Mouse (Mus musculus) limb, embryonic 14.5 days (tissue): Measurements from ENCODE around the gene Gm45623. TPM values are rescaled to one million over a fixed set of nuclear protein-coding genes. Genes with fewer than 3 reads are reported as not detected.

Experiments
- ATAC-seq: fragments of 200-750 bp; cut with Nextera tagmentation; 2 replicates; pipeline ENCODE4 v1.8.0; 2017; ENCODE audit warnings: low read depth, moderate number of reproducible peaks, moderate TSS enrichment; ENCODE audit not compliant: low FRiP score
- DNase-seq: peaks from one replicate; pipeline ENCODE4 v3.0.0-alpha.2; 2015; ENCODE audit warnings: low spot score
- H3K27ac ChIP-seq: fragments of 300-500 bp; sonication (generic); replicated peaks from 2 replicates; pipeline ENCODE4 v1.5.1; 2014; ENCODE audit warnings: low read depth, mild to moderate bottlenecking, low read length, moderate library complexity, mixed read lengths
- H3K27me3 ChIP-seq: fragments of 300-500 bp; sonication (generic); 2 replicates; pipeline ENCODE4 v1.6.1; 2014; ENCODE audit warnings: low read length, mixed read lengths; ENCODE audit not compliant: control insufficient read depth, insufficient read depth
- H3K36me3 ChIP-seq: fragments of 300-500 bp; sonication (generic); 2 replicates; pipeline ENCODE4 v1.6.1; 2014; ENCODE audit warnings: mild to moderate bottlenecking, low read length, moderate library complexity, mixed read lengths; ENCODE audit not compliant: control insufficient read depth, insufficient read depth
- H3K4me1 ChIP-seq: fragments of 300-500 bp; sonication (generic); 2 replicates; pipeline ENCODE4 v1.6.1; 2014; ENCODE audit warnings: antibody characterized with exemption, low read length, mixed read lengths; ENCODE audit not compliant: control insufficient read depth, insufficient read depth
- H3K4me2 ChIP-seq: fragments of 300-500 bp; sonication (generic); replicated peaks from 2 replicates; pipeline ENCODE4 v1.6.1; 2014; ENCODE audit warnings: low read depth, mild to moderate bottlenecking, low read length, moderate library complexity; ENCODE audit not compliant: severe bottlenecking
- H3K4me3 ChIP-seq: fragments of 300-500 bp; sonication (generic); replicated peaks from 2 replicates; pipeline ENCODE4 v1.5.1; 2014; ENCODE audit warnings: low read length
- H3K9ac ChIP-seq: fragments of 300-500 bp; sonication (generic); 2 replicates; pipeline ENCODE4 v1.6.1; 2014; ENCODE audit warnings: mild to moderate bottlenecking, low read depth, low read length, moderate library complexity; ENCODE audit not compliant: severe bottlenecking
- H3K9me3 ChIP-seq: fragments of 300-500 bp; sonication (generic); 2 replicates; pipeline ENCODE4 v1.6.1; 2016; ENCODE audit warnings: low read length; ENCODE audit not compliant: control insufficient read depth
- POLR2A ChIP-seq: fragments of 200-500 bp; IDR thresholded peaks from 2 replicates; pipeline ENCODE4 v1.8.0; 2012; ENCODE audit warnings: inconsistent platforms, mild to moderate bottlenecking, moderate library complexity, borderline replicate concordance; ENCODE audit not compliant: insufficient read depth, insufficient read length; ENCODE audit errors: extremely low read depth
- WGBS: fragments of 180-500 bp; shearing (Covaris S2); extraction: QIAGEN DNeasy Blood & Tissue Kit; methylation state at CpG from one replicate; pipeline ENCODE4 v1.1.7; 2014; 5-methylcytosine and 5-hydroxymethylcytosine counted together
- polyA plus RNA-seq, 2 experiments: library from polyadenylated mRNA; depleted of rRNA in 1 of 2; stranded (reverse) in 1 of 2; unstranded in 1 of 2; fragments of >200 nt; fragmentation: Nextera tagmentation in 1 of 2; extraction: Ambion mirVana in 1 of 2; gene quantifications; 2 replicates each; pipeline versions ENCODE4 v1.2.1 to v1.2.3; 2012 to 2014

The Gm45623 gene
- polyA plus RNA-seq, 2 experiments = 0.69 to 1.0 TPM

GRCm38 (mm10) chr13:56766211-56766610, 12.6 kb upstream of the Gm45623 start:
- Histone ChIP-seq H3K27ac (no peak overlapping the region), H3K4me1 (peaks cover 17% of the 10 kb centered on the region)

DNA sequence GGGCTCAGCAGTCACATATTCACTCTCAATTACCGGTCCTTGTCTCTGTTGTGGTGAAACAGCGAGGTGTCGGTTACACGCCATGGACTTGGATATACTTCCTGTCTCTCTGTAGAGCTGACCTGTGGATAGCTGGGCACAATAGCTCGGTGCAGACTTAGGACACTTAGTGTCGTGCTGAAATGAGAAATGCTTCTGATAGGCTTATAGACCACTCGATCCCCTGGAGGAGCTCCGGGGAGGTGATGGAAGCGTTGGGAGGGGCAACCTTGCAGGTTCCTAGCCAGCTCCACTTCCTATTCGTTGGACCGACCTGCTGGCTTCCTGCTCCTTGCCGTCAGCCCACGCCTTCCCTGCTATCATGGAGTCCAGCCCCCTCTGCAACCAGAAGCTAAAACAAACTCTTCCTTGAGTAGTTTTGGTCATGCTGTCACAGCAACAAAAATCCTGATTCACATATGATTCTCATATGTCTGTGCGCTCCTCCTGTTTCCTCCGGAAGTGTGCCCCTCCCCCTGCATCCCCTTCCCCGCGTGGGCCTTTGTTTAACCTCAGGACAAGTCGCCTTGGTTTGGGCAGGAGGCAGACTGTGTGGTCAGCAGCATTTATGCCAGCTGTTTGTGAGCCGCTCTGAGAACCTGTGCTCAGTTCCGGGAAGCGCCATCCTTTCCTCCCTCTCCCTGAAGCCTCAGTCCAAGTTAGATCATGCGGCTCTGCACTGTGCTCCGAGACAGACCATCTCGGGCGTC, 11.8 kb upstream of the Gm45623 start:
- DNase-seq (no peak), ATAC-seq (no peak)

More at GRCm38 (mm10) chr13:56766211-56766610, 12.6 kb upstream of the Gm45623 start:
- Histone ChIP-seq H3K27me3 (no peaks in the 10 kb centered on the region; the same call in 1 of the 2 replicates), H3K36me3 (no peaks in the 10 kb centered on the region), H3K9me3 (no peaks in the 10 kb centered on the region), H3K9ac (0 out of 2 replicates have a peak overlapping the region, but pooled peaks have one; percentile 12), H3K4me3 (no peak overlapping the region), H3K4me2 (no peak overlapping the region)
- WGBS = 20% methylated on average over 5 of the region's 5 CpGs
- DNase-seq = no peak
- no peak for ATAC-seq
- TF ChIP-seq POLR2A = no peak

DNA sequence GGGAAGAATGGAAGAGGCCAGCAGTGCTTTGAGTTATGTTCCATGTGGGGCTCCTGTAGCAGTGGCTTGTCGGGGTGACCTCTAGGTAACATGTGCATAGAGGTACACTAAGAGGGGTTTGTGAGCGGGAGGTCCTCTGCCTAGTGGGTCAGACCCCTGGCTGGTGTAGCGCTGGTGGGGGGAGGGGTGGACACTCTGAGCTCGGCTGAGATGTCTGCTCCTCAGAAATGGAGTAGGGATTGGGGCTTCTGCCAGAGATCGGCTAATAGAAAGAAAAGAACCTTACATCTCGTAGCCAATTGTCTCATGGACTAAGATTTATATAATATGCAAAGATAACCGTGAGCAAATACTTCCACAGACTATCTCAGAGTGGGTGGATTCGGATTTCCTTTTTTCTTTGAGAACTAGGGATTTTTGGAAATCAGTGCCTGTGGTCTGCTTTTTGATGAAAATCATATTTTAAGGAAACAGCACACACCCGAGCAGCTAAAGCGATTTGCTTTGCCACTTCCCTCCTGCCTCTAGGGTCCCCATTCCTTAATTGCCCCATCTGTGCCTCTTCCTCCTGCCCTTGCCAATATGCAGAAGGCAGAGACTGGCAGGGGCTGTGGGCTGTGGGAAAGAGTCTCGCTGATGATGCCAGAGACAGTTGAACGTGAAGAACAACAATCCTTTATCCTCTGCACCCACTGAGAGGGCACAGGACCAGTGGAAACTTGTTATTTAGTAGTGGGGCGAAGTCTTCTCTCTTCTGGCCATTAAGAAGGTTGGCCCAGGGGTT, 9.0 kb upstream of the Gm45623 start:
- Histone ChIP-seq H3K4me2 (no peak overlapping the region), H3K4me3 (no peak overlapping the region), H3K9ac (no peak overlapping the region), H3K27me3 (no peaks in the 10 kb centered on the region; the same call in 1 of the 2 replicates), H3K9me3 (no peaks in the 10 kb centered on the region), H3K4me1 (peaks cover 17% of the 10 kb centered on the region), H3K36me3 (no peaks in the 10 kb centered on the region), H3K27ac (no peak overlapping the region)
- 33% methylated on average over 13 of the region's 13 CpGs for WGBS
- TF ChIP-seq POLR2A = no peak
- DNase-seq (no peak), ATAC-seq (no peak)

More for the DNA sequence above, 11.8 kb upstream of the Gm45623 start:
- Histone ChIP-seq H3K9ac (no peak overlapping the region), H3K27me3 (no peaks in the 10 kb centered on the region; the same call in 1 of the 2 replicates), H3K4me2 (peak overlapping the region; percentile 30), H3K4me3 (no peak overlapping the region), H3K4me1 (peaks cover 17% of the 10 kb centered on the region), H3K27ac (no peak overlapping the region), H3K36me3 (no peaks in the 10 kb centered on the region), H3K9me3 (no peaks in the 10 kb centered on the region)
- no peak for TF ChIP-seq POLR2A
- WGBS = 41% methylated on average over 25 of the region's 25 CpGs

DNA sequence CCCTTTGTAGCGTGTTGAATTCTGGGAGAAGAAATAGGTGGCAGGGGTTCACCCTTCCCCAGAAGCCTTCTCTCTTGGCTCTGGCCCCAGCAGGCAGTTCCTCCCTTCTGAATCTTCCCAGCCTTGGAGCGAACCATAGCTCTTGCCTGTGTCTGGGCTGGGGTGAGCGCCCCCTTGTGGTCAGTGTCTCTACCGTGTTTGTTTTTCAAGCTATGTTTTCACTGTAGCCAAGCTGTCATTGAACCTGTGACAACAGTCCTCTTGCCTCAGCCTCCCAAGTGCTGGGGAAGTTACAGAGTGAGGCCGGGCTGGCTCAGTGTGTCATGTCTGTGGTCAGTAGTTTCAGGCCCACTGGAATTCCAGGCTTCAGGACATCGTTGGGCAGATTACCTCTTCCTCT, 4.9 kb upstream of the Gm45623 start:
- ATAC-seq (0 out of 2 replicates have a peak, but pooled peaks have one; percentile 19), DNase-seq (peak; percentile 57)
- WGBS = 37% methylated on average over 6 of the region's 6 CpGs
- H3K27ac ChIP-seq = no peak overlapping the region
- H3K9ac ChIP-seq = no peak overlapping the region
- no peak for TF ChIP-seq POLR2A
- no peaks in the 10 kb centered on the region for H3K9me3 ChIP-seq
- H3K27me3 ChIP-seq = peaks cover 10% of the 10 kb centered on the region
- no peak overlapping the region for H3K4me2 ChIP-seq
- no peak overlapping the region for H3K4me3 ChIP-seq
- peaks cover 14% of the 10 kb centered on the region for H3K4me1 ChIP-seq
- H3K36me3 ChIP-seq = no peaks in the 10 kb centered on the region

GRCm38 (mm10) chr13:56757201-56757600, 3.6 kb upstream of the Gm45623 start:
- no peak for ATAC-seq
- Histone ChIP-seq H3K36me3 (no peaks in the 10 kb centered on the region), H3K9me3 (no peaks in the 10 kb centered on the region), H3K4me1 (peaks cover 18% of the 10 kb centered on the region; the same call in 1 of the 2 replicates), H3K4me3 (no peak overlapping the region), H3K27me3 (peaks cover 23% of the 10 kb centered on the region), H3K4me2 (no peak overlapping the region; the same call in 1 of the 2 replicates), H3K9ac (no peak overlapping the region), H3K27ac (no peak overlapping the region)
- no peak for TF ChIP-seq POLR2A
- DNase-seq = no peak
- WGBS = 32% methylated on average over 12 of the region's 12 CpGs
